Mouse (Mus musculus) cortical plate, adult 2 months (tissue): ENCODE data around the gene Cd5.

Source experiments
- CTCF ChIP-seq: fragments of 200-500 bp; IDR thresholded peaks from 2 replicates; pipeline ENCODE4 v1.5.1; 2011; ENCODE audit warnings: mild to moderate bottlenecking, control low read depth, low read length; ENCODE audit not compliant: insufficient read depth; ENCODE audit errors: extremely low read depth
- POLR2A ChIP-seq: fragments of 200-500 bp; IDR thresholded peaks from 2 replicates; pipeline ENCODE4 v1.6.1; 2011; ENCODE audit warnings: mild to moderate bottlenecking, low read length, control low read depth; ENCODE audit not compliant: insufficient read depth; ENCODE audit errors: extremely low read depth

DNA sequence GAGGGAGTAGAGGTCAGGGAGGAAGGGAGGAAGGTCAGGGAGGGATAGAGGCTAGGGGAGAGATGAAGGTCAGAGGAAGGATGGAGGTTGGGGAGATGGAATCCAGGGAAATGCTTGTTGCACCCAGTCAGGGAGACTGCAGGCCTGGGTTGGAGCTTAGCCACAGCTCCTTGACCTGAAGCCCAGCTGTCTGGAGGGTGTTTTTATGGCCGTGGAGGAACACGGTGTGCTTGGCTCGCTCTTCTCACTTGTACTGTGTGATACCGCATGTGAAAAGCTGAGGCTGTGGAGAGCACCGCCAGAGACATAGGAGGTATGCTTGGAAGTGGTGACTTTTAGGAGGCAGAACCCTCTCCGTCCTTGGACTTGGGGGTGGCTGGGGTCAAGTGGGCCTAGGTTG, 48.0 kb upstream of the Cd5 start:
- TF ChIP-seq POLR2A (no peak), CTCF (no peak)
